9 mouse cellular contexts compared by ENCODE assay signal in the genomic region with DNA sequence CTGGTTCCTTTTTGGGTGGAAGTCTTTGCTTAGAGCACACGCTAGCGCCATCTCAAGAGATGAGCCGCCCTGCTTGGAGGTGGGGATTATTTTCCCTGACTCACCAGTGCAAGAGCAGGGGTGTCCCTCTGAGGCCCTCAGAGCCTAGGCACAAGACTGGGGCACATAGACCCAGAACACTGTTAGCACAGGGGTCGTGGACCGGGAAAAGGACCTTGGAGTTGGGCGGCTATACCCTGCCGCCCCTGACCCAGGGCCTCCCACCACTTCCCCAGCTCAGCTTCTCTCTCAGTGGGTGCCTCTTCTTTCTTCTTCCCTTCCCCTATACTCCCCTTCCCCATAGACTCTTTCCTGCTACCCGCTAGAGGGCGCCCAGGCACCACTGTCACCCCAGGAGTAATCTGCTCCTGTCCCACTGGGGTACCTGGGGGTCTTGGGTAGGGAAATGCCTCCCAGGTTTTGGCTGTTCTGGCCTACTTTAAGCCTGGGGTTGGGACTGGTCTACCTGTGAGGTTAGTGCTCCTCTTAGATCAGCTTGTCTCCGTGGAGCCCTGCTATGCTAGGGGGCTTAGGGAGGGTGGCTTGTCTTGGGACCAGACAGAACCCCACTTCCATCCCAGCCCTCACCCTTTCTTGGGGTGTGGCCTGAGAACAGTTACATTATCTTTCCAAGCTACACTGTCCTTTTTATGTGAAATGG. TPM values are rescaled to one million over a fixed set of nuclear protein-coding genes. Genes with fewer than 3 reads are reported as not detected.
A peak's percentile ranks its signal among the peaks of the same experiment; 100 is the strongest.
DNase-seq lines count a peak whose midpoint lies in the region; ATAC-seq and TF ChIP-seq lines count a peak whose summit lies in the region.
"Had no signal": no experiment of that assay in that cellular context is flagged by ENCODE, and none has a peak within 500 bp of the region (broad histone marks: within the 10 kb centered on the region; RNA-seq: fewer than 3 reads in every experiment).

No protein-coding gene starts in this region.

- WGBS in forebrain, postnatal 0 days = 5% methylated on average over 10 of the region's 10 CpGs
- 9% methylated on average over 10 of the region's 10 CpGs for WGBS in neural tube, embryonic 15.5 days

- H3K36me3 ChIP-seq in forebrain, postnatal 0 days (ENCODE audit: insufficient read depth) = no peaks in the 10 kb centered on the region
- no peaks in the 10 kb centered on the region for H3K36me3 ChIP-seq in neural tube, embryonic 15.5 days

- H3K4me2 ChIP-seq in forebrain, postnatal 0 days (ENCODE audit: low read depth) = peak overlapping the region; percentile 38
- H3K4me2 ChIP-seq in neural tube, embryonic 15.5 days = peak overlapping the region; percentile 51

- peak; percentile 57 for ATAC-seq in forebrain, postnatal 0 days
- ATAC-seq in neural tube, embryonic 15.5 days (ENCODE audit: low FRiP score) = peak; percentile 43

- DNase-seq in cerebellum, postnatal 10 days = peak; percentile 78 to 79
- no peak for DNase-seq in cerebellum, adult 9-11 months
- DNase-seq in right cerebral cortex, postnatal 14 days = peak; percentile 77
- no peak for DNase-seq in right cerebral cortex, postnatal 36 days (ENCODE audit: low spot score in 2 of 2)
- DNase-seq in forebrain, postnatal 0 days = peak; percentile 76
- DNase-seq in left cerebral cortex, postnatal 14 days (ENCODE audit: low spot score in 2 of 2) = peak; percentile 55 to 62
- DNase-seq in T-cell, adult 2 months (ENCODE audit: low spot score) = no peak

- no peaks in the 10 kb centered on the region for H3K27me3 ChIP-seq in forebrain, postnatal 0 days (ENCODE audit: insufficient read depth, low read length)
- H3K27me3 ChIP-seq in neural tube, embryonic 15.5 days (replicated peaks) = no peaks in the 10 kb centered on the region

- no peaks in the 10 kb centered on the region for H3K9me3 ChIP-seq in forebrain, postnatal 0 days (ENCODE audit: low read length)
- H3K9me3 ChIP-seq in neural tube, embryonic 15.5 days (replicated peaks) = no peaks in the 10 kb centered on the region

- peak overlapping the region; percentile 33 for H3K9ac ChIP-seq in forebrain, postnatal 0 days
- 0 out of 2 replicates have a peak overlapping the region, but pooled peaks have one; percentile 15 for H3K9ac ChIP-seq in neural tube, embryonic 15.5 days (replicated peaks)

- H3K4me3 ChIP-seq in forebrain, postnatal 0 days (ENCODE audit: low read depth, low read length) = no peak overlapping the region
- 0 out of 2 replicates have a peak overlapping the region, but pooled peaks have one; percentile 5 for H3K4me3 ChIP-seq in neural tube, embryonic 15.5 days (replicated peaks)
- H3K4me3 ChIP-seq: megakaryocyte, embryonic 14.5 days had no signal

- peak overlapping the region; percentile 86 for H3K27ac ChIP-seq in forebrain, postnatal 0 days (ENCODE audit: low read depth, low read length)
- H3K27ac ChIP-seq in neural tube, embryonic 15.5 days (replicated peaks) = peak overlapping the region; percentile 82

- H3K4me1 ChIP-seq in forebrain, postnatal 0 days (ENCODE audit: insufficient read depth) = peaks cover 17% of the 10 kb centered on the region
- H3K4me1 ChIP-seq in neural tube, embryonic 15.5 days = peaks cover 50% of the 10 kb centered on the region
- H3K4me1 ChIP-seq: megakaryocyte, embryonic 14.5 days had no signal

- intact Hi-C loops in left cerebral cortex, postnatal 14 days (cut with DNase I) = loop anchor here (2.0 to 5.0 kb wide), 5 partner anchors 42 to 193 kb away; a partner anchor contains a TSS

- TF ChIP-seq CTCF in forebrain, postnatal 0 days (IDR thresholded peaks at IDR 0.05; ENCODE audit: low read depth) = peak; percentile 84

RNA-seq across cellular contexts. Expression of a gene that starts 51.2 kb away (rescaled TPM):
- 45.9 and 48.3 TPM in 2 replicates for total RNA-seq in forebrain, postnatal 0 days (2014; rRNA removed)
- polyA plus RNA-seq in forebrain, postnatal 0 days (2015; fragmentation: Nextera tagmentation; extraction: Ambion mirVana) = 17.1 and 21.4 TPM in 2 replicates
- 100 to 1,000 TPM; 755 to 854 TPM for total RNA-seq in left cerebral cortex, postnatal 14 days (2021)
- 18.9 and 23.1 TPM in 2 replicates for polyA plus RNA-seq in neural tube, embryonic 15.5 days (2015; fragmentation: Nextera tagmentation; extraction: Ambion mirVana)

Comparison
In these comparisons a context has a peak if more than half of its experiments do, and no peak if none do; other contexts are left out.
1. DNase-seq: peak in cerebellum, postnatal 10 days (2 of 2), right cerebral cortex, postnatal 14 days (single experiment), forebrain, postnatal 0 days (single experiment) and left cerebral cortex, postnatal 14 days (2 of 2); none in cerebellum, adult 9-11 months (single experiment), right cerebral cortex, postnatal 36 days (0 of 2) and T-cell, adult 2 months (single experiment).
2. RNA of a gene that starts 51.2 kb away (total RNA-seq): 755 to 854 TPM in left cerebral cortex, postnatal 14 days; 45.9 to 48.3 TPM in forebrain, postnatal 0 days; every median in the first group is over 10 times any median in the second.